Mouse (Mus musculus) embryonic fibroblast, embryonic 13.5 days (primary cell): Measurements from ENCODE around the gene Tmem121b. TPM values are rescaled to one million over a fixed set of nuclear protein-coding genes. Genes with fewer than 3 reads are reported as not detected.
A peak's percentile ranks its signal among the peaks of the same experiment; 100 is the strongest.

Source experiments
- H3K27ac ChIP-seq: 2 replicates; pipeline ENCODE4 v1.5.1; 2012; ENCODE audit warnings: low read length, control low read depth, inconsistent platforms; ENCODE audit not compliant: insufficient read depth
- H3K4me1 ChIP-seq: 2 replicates; pipeline ENCODE4 v1.6.1; 2011; ENCODE audit warnings: low read length; ENCODE audit not compliant: control insufficient read depth, insufficient read depth
- H3K4me3 ChIP-seq: 2 replicates; pipeline ENCODE4 v1.5.1; 2011; ENCODE audit warnings: mild to moderate bottlenecking, control low read depth, low read length; ENCODE audit not compliant: insufficient read depth
- CTCF ChIP-seq: IDR thresholded peaks from 2 replicates; pipeline ENCODE4 v1.5.1; 2011; ENCODE audit warnings: mild to moderate bottlenecking, control low read depth, low read length, moderate library complexity, borderline replicate concordance; ENCODE audit not compliant: insufficient read depth
- POLR2A ChIP-seq: IDR thresholded peaks from 2 replicates; pipeline ENCODE4 v1.6.1; 2011; ENCODE audit warnings: low read depth, mild to moderate bottlenecking, control low read depth, low read length, moderate library complexity
- polyA plus RNA-seq: library from polyadenylated mRNA; stranded (reverse); fragments of >200 nt; gene quantifications from 2 replicates; pipeline ENCODE4 v1.2.4, GENCODE M21; 2011; ENCODE audit warnings: low read depth; ENCODE audit not compliant: missing spikeins, insufficient read length

Gene Tmem121b
- polyA plus RNA-seq, 1 experiment: 0.11 TPM

GRCm38 (mm10) chr6:120482021-120482420, 11.6 kb downstream of the Tmem121b start:
- Histone ChIP-seq H3K27ac (0 out of 2 replicates have a peak overlapping the region, but pooled peaks have one; percentile 15), H3K4me3 (no peak overlapping the region), H3K4me1 (peaks cover 13% of the 10 kb centered on the region; the same call in 1 of the 2 replicates)
- TF ChIP-seq POLR2A: no peak
- TF ChIP-seq CTCF: no peak

- Histone ChIP-seq H3K4me3 (no peak overlapping the region), H3K27ac (no peak overlapping the region), H3K4me1 (peaks cover 13% of the 10 kb centered on the region; the same call in 1 of the 2 replicates)
- no peak for TF ChIP-seq CTCF
- TF ChIP-seq POLR2A: no peak
Observed at GRCm38 (mm10) chr6:120481538-120481937, 12.1 kb downstream of the Tmem121b start.

GRCm38 (mm10) chr6:120480361-120480760, 13.2 kb downstream of the Tmem121b start:
- Histone ChIP-seq H3K27ac (no peak overlapping the region), H3K4me3 (no peak overlapping the region), H3K4me1 (peaks cover 13% of the 10 kb centered on the region; the same call in 1 of the 2 replicates)
- TF ChIP-seq CTCF (no peak), POLR2A (no peak)

GRCm38 (mm10) chr6:120479302-120479701, 14.3 kb downstream of the Tmem121b start:
- no peak overlapping the region for H3K4me3 ChIP-seq
- no peak overlapping the region for H3K27ac ChIP-seq
- H3K4me1 ChIP-seq: peaks cover 15% of the 10 kb centered on the region; the same call in 1 of the 2 replicates
- no peak for TF ChIP-seq POLR2A
- no peak for TF ChIP-seq CTCF

GRCm38 (mm10) chr6:120475288-120475687, 18.3 kb downstream of the Tmem121b start:
- Histone ChIP-seq H3K4me3 (no peak overlapping the region), H3K27ac (no peak overlapping the region), H3K4me1 (peaks cover 8% of the 10 kb centered on the region)
- TF ChIP-seq POLR2A (no peak), CTCF (no peak)

- H3K4me3 ChIP-seq: no peak overlapping the region
- no peak overlapping the region for H3K27ac ChIP-seq
- TF ChIP-seq POLR2A: no peak
- no peak for TF ChIP-seq CTCF
- H3K4me1 ChIP-seq: peaks cover 14% of the 10 kb centered on the region
Observed at GRCm38 (mm10) chr6:120473427-120473826, 20.2 kb downstream of the Tmem121b start.

GRCm38 (mm10) chr6:120472455-120473140, 21.0 kb downstream of the Tmem121b start:
- TF ChIP-seq CTCF (no peak), POLR2A (no peak)
- no peak overlapping the region for H3K27ac ChIP-seq
- no peak overlapping the region for H3K4me3 ChIP-seq
- H3K4me1 ChIP-seq: peaks cover 14% of the 10 kb centered on the region

- no peak overlapping the region for H3K4me3 ChIP-seq
- TF ChIP-seq CTCF: no peak
- TF ChIP-seq POLR2A: no peak
- peaks cover 14% of the 10 kb centered on the region for H3K4me1 ChIP-seq
- no peak overlapping the region for H3K27ac ChIP-seq
Observed at GRCm38 (mm10) chr6:120471991-120472441, 21.6 kb downstream of the Tmem121b start.

- H3K4me1 ChIP-seq: peaks cover 14% of the 10 kb centered on the region
- no peak for TF ChIP-seq CTCF
- TF ChIP-seq POLR2A: no peak
- peak overlapping the region; percentile 9; the same call in 1 of the 2 replicates for H3K27ac ChIP-seq
- H3K4me3 ChIP-seq: no peak overlapping the region
Observed at GRCm38 (mm10) chr6:120470666-120471065, 22.9 kb downstream of the Tmem121b start.

- TF ChIP-seq POLR2A (no peak), CTCF (no peak)
- Histone ChIP-seq H3K4me3 (no peak overlapping the region), H3K27ac (no peak overlapping the region), H3K4me1 (peaks cover 12% of the 10 kb centered on the region)
Observed at GRCm38 (mm10) chr6:120469770-120470169, 23.8 kb downstream of the Tmem121b start.

- H3K4me1 ChIP-seq: peaks cover 15% of the 10 kb centered on the region
- no peak overlapping the region for H3K27ac ChIP-seq
- TF ChIP-seq POLR2A (no peak), CTCF (no peak)
- H3K4me3 ChIP-seq: no peak overlapping the region
Observed at GRCm38 (mm10) chr6:120469268-120469667, 24.3 kb downstream of the Tmem121b start.
